Mouse (Mus musculus) liver, embryonic 15.5 days (tissue): ENCODE data around the gene Ubl4a. TPM values are rescaled to one million over a fixed set of nuclear protein-coding genes. Genes with fewer than 3 reads are reported as not detected.
"Not testable (repeated sequence)": the region's sequence is repeated elsewhere in the genome, so short reads cannot be mapped to it uniquely, and the experiment has no call there.

Experiments
- ATAC-seq: fragments of 200-750 bp; cut with Nextera tagmentation; 2 replicates; pipeline ENCODE4 v1.8.0; 2017; ENCODE audit warnings: moderate number of reproducible peaks, mild to moderate bottlenecking, moderate library complexity; ENCODE audit not compliant: insufficient read depth
- H3K27ac ChIP-seq: fragments of 300-500 bp; sonication (generic); replicated peaks from 2 replicates; pipeline ENCODE4 v1.5.1; 2015; ENCODE audit warnings: mild to moderate bottlenecking, inconsistent platforms
- H3K27me3 ChIP-seq: fragments of 300-500 bp; sonication (generic); 2 replicates; pipeline ENCODE4 v1.6.1; 2015; ENCODE audit warnings: mild to moderate bottlenecking, inconsistent platforms
- H3K36me3 ChIP-seq: fragments of 300-500 bp; sonication (generic); replicated peaks from 2 replicates; pipeline ENCODE4 v1.6.1; 2015; ENCODE audit warnings: moderate library complexity, mild to moderate bottlenecking, inconsistent platforms
- H3K4me1 ChIP-seq: fragments of 300-500 bp; sonication (generic); replicated peaks from 2 replicates; pipeline ENCODE4 v1.6.1; 2015; ENCODE audit warnings: inconsistent platforms
- H3K4me2 ChIP-seq: fragments of 300-500 bp; sonication (generic); 2 replicates; pipeline ENCODE4 v1.6.1; 2015; ENCODE audit warnings: moderate library complexity, mild to moderate bottlenecking, inconsistent platforms
- H3K4me3 ChIP-seq: fragments of 300-500 bp; sonication (generic); replicated peaks from 2 replicates; pipeline ENCODE4 v1.5.1; 2015; ENCODE audit warnings: mild to moderate bottlenecking, inconsistent platforms
- H3K9ac ChIP-seq: fragments of 300-500 bp; sonication (generic); 2 replicates; pipeline ENCODE4 v1.6.1; 2015; ENCODE audit warnings: moderate library complexity, mild to moderate bottlenecking, inconsistent platforms
- H3K9me3 ChIP-seq: fragments of 300-500 bp; sonication (generic); replicated peaks from 2 replicates; pipeline ENCODE4 v1.6.1; 2016; ENCODE audit warnings: inconsistent platforms
- WGBS: fragments of 180-500 bp; shearing (Covaris S2); methylation state at CpG from one replicate; pipeline ENCODE4 v1.1.7; 2015; ENCODE audit warnings: mixed read lengths; ENCODE audit not compliant: insufficient replicate concordance; 5-methylcytosine and 5-hydroxymethylcytosine counted together
- microRNA-seq: library from miRNA; unstranded; fragments of <30 nt; microRNA quantifications from one replicate; pipeline ENCODE4, GENCODE M21; 2016
- polyA plus RNA-seq: library from polyadenylated mRNA; unstranded; fragments of >200 nt; fragmentation: Nextera tagmentation; extraction: Ambion mirVana; gene quantifications from 2 replicates; pipeline ENCODE4 v1.2.1, GENCODE M21; 2015

Gene Ubl4a
- polyA plus RNA-seq, 1 experiment from 2014 or later: 38.8 TPM

- H3K4me3 ChIP-seq, ATAC-seq, H3K9me3 ChIP-seq, H3K9ac ChIP-seq, H3K27me3 ChIP-seq, H3K4me2 ChIP-seq, H3K36me3 ChIP-seq, H3K27ac ChIP-seq, H3K4me1 ChIP-seq: not testable (repeated sequence)
- 81% methylated on average over 3 of the region's 3 CpGs for WGBS
These were observed 15.9 kb downstream of the Ubl4a start for GRCm38 (mm10) chrX:74357069-74357468.

- H3K9me3 ChIP-seq: no peaks in the 10 kb centered on the region
These were observed 19.6 kb downstream of the Ubl4a start, which contains the start of gene Lage3 for GRCm38 (mm10) chrX:74353467-74353770. Gene Lage3 (minus strand): TSS chrX:74353618.

GRCm38 (mm10) chrX:74352645-74353466, 20.2 kb downstream of the Ubl4a start:
- no peak overlapping the region for H3K27ac ChIP-seq
- 0 out of 2 replicates have a peak, but pooled peaks have one; percentile 25 for ATAC-seq
- H3K9me3 ChIP-seq: no peaks in the 10 kb centered on the region
- peak overlapping the region; percentile 61 for H3K4me3 ChIP-seq
- H3K4me2 ChIP-seq: peak overlapping the region; percentile 74
- H3K36me3 ChIP-seq: no peaks in the 10 kb centered on the region
- H3K9ac ChIP-seq: peak overlapping the region; percentile 54
- WGBS: 22% methylated on average over 13 of the region's 13 CpGs
- peaks cover 5% of the 10 kb centered on the region; the same call in 1 of the 2 replicates for H3K4me1 ChIP-seq
- no peaks in the 10 kb centered on the region for H3K27me3 ChIP-seq

More at GRCm38 (mm10) chrX:74353467-74353770, 19.6 kb downstream of the Ubl4a start, which contains the start of gene Lage3:
- peaks cover 5% of the 10 kb centered on the region; the same call in 1 of the 2 replicates for H3K4me1 ChIP-seq
- no peaks in the 10 kb centered on the region for H3K36me3 ChIP-seq
- ATAC-seq: peak; percentile 81
- H3K4me2 ChIP-seq: peak within 1 kb of the TSS; percentile 74
- peak within 1 kb of the TSS; percentile 54 for H3K9ac ChIP-seq
- 25% methylated on average over 17 of the region's 22 CpGs for WGBS
- H3K27me3 ChIP-seq: no peaks in the 10 kb centered on the region
- H3K27ac ChIP-seq: no peak within 1 kb of the TSS
- H3K4me3 ChIP-seq: peak within 1 kb of the TSS; percentile 61

GRCm38 (mm10) chrX:74330166-74330930, 42.7 kb downstream of the Ubl4a start:
- no peak for ATAC-seq
- H3K4me3 ChIP-seq: no peak overlapping the region
- no peak overlapping the region for H3K9ac ChIP-seq
- no peaks in the 10 kb centered on the region for H3K36me3 ChIP-seq
- 37% methylated on average over 2 of the region's 2 CpGs for WGBS
- H3K27ac ChIP-seq: no peak overlapping the region
- no peaks in the 10 kb centered on the region for H3K27me3 ChIP-seq
- H3K4me1 ChIP-seq: peaks cover 14% of the 10 kb centered on the region
- H3K4me2 ChIP-seq: no peak overlapping the region
- H3K9me3 ChIP-seq: no peaks in the 10 kb centered on the region

- Histone ChIP-seq H3K4me1 (peaks cover 14% of the 10 kb centered on the region), H3K27me3 (no peaks in the 10 kb centered on the region), H3K4me3 (peak overlapping the region; percentile 51), H3K9ac (no peak overlapping the region), H3K9me3 (no peaks in the 10 kb centered on the region), H3K36me3 (no peaks in the 10 kb centered on the region), H3K4me2 (peak overlapping the region; percentile 73), H3K27ac (no peak overlapping the region)
- no peak; the same call in 1 of the 2 replicates for ATAC-seq
- WGBS: 19% methylated on average over 10 of the region's 10 CpGs
These were observed 43.8 kb downstream of the Ubl4a start for GRCm38 (mm10) chrX:74329215-74329671.

- Histone ChIP-seq H3K36me3 (no peaks in the 10 kb centered on the region), H3K4me2 (peak within 1 kb of the TSS; percentile 73), H3K27me3 (no peaks in the 10 kb centered on the region), H3K9me3 (no peaks in the 10 kb centered on the region), H3K27ac (no peak within 1 kb of the TSS), H3K4me1 (peaks cover 14% of the 10 kb centered on the region), H3K9ac (no peak within 1 kb of the TSS), H3K4me3 (peak within 1 kb of the TSS; percentile 51)
- WGBS: 16% methylated on average over 29 of the region's 30 CpGs
- peak; percentile 90 for ATAC-seq
These were observed 44.3 kb downstream of the Ubl4a start, which contains the start of gene Plxna3 for GRCm38 (mm10) chrX:74328725-74329161. Gene Plxna3 (plus strand): TSS chrX:74329066.

Small RNA genes lying within 50 kb of the gene (microRNA-seq; reads per million reads assigned to microRNA genes)
- gene Mir7092: not detected

Other genes starting within 250 kb of the Ubl4a start
- not detected in 2 replicates for gene Opn1mw, start 245.8 kb downstream of the Ubl4a start, polyA plus RNA-seq
- gene Mecp2, start 237.9 kb downstream of the Ubl4a start, polyA plus RNA-seq: 6.2 and 6.9 TPM in 2 replicates
- gene Tex28, start 205.4 kb downstream of the Ubl4a start, polyA plus RNA-seq: not detected in 2 replicates
- gene Tktl1, start 196.0 kb downstream of the Ubl4a start, polyA plus RNA-seq: not detected in 2 replicates
- gene Flna, start 123.4 kb downstream of the Ubl4a start, polyA plus RNA-seq: 41.6 and 47.6 TPM in 2 replicates
- 8.0 and 8.5 TPM in 2 replicates for gene Emd, start 118.5 kb downstream of the Ubl4a start, polyA plus RNA-seq
- 356 and 378 TPM in 2 replicates for gene Rpl10, start 102.4 kb downstream of the Ubl4a start, polyA plus RNA-seq
- gene Taz, start 91.3 kb downstream of the Ubl4a start, polyA plus RNA-seq: 27.7 and 29.2 TPM in 2 replicates
- 24.5 and 25.2 TPM in 2 replicates for gene Dnase1l1, start 90.9 kb downstream of the Ubl4a start, polyA plus RNA-seq
- gene Atp6ap1, start 76.1 kb downstream of the Ubl4a start, polyA plus RNA-seq: 75.9 and 80.2 TPM in 2 replicates
- gene Gdi1, start 68.2 kb downstream of the Ubl4a start, polyA plus RNA-seq: 48.8 and 56.7 TPM in 2 replicates
- gene Fam50a, start 60.2 kb downstream of the Ubl4a start, polyA plus RNA-seq: 28.5 and 28.8 TPM in 2 replicates
- gene Plxna3, start 44.2 kb downstream of the Ubl4a start, polyA plus RNA-seq: 1.1 and 1.5 TPM in 2 replicates
- 34.6 and 43.0 TPM in 2 replicates for gene Lage3, start 19.6 kb downstream of the Ubl4a start, polyA plus RNA-seq
- gene Slc10a3, start 131 bp upstream of the Ubl4a start, polyA plus RNA-seq: 6.1 and 6.5 TPM in 2 replicates
- gene Fam3a, start 20.1 kb upstream of the Ubl4a start, polyA plus RNA-seq: 11.0 and 12.0 TPM in 2 replicates
- gene Ikbkg, start 20.1 kb upstream of the Ubl4a start, polyA plus RNA-seq: 21.5 and 26.2 TPM in 2 replicates
- gene G6pdx, start 56.0 kb upstream of the Ubl4a start, polyA plus RNA-seq: 46.1 and 48.9 TPM in 2 replicates
- not detected in 2 replicates for gene Gm6880, start 108.2 kb upstream of the Ubl4a start, polyA plus RNA-seq
- gene Olfr1326-ps1, start 201.7 kb upstream of the Ubl4a start, polyA plus RNA-seq: not detected in 2 replicates
- gene Olfr1325, start 219.5 kb upstream of the Ubl4a start, polyA plus RNA-seq: not detected in 2 replicates